Mouse (Mus musculus): ENCODE measurements around the gene Adgrg3. TPM values are rescaled to one million over a fixed set of nuclear protein-coding genes. Genes with fewer than 3 reads are reported as not detected.

The Adgrg3 gene
- polyA plus RNA-seq, 1 experiment from 2014 or later, result 6.0 TPM

GRCm38 (mm10) chr8:95084261-95084660 is 66.8 kb downstream of the Adgrg3 start:
- peaks cover 28% of the 10 kb centered on the region for H3K36me3 ChIP-seq
- no peak for ATAC-seq (ENCODE audit: low read depth)
- H3K27me3 ChIP-seq, result no peaks in the 10 kb centered on the region
- H3K9ac ChIP-seq, result no peak overlapping the region
- DNase-seq, result no peak
- no peak overlapping the region for H3K27ac ChIP-seq
- H3K4me3 ChIP-seq (replicated peaks), result no peak overlapping the region
- no peaks in the 10 kb centered on the region for H3K9me3 ChIP-seq (replicated peaks)
- peaks cover 46% of the 10 kb centered on the region for H3K4me1 ChIP-seq (replicated peaks)
- 81% methylated on average over 4 of the region's 4 CpGs for WGBS (ENCODE audit: insufficient replicate concordance)
- H3K4me2 ChIP-seq, result no peak overlapping the region

DNA sequence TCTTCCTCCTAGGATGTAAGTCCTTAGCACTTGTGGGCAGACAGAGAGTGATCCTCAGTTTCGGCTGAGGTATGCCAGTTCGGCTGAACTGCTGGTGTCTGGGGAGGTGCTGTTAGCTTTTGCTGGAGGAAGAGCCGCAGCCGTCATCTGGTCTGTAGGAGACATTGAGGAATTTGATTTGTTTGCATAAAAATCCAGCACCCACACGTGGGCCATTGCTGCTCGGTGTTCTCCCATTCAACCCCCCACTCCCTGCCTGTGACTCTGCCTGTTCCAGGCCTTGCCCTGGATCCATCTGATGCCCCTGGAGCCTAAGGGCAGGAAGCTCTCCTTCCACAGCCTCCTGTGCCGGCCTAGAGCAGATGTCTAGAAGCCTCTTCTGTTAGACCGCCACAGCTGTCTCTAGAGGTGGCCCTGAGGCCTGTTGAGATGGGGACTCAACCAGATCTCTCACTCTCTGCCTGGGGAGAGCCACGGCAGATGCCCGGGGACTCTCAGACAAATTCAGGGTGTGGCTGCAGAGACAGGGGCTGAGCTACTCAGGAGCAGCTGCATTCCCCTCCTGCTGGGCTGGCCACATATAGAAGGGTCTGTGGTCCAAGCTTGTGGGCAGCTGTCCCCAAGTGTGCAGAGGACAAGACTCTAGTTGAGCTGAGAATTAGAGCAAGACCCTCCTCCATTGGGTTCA is 67.4 kb downstream of the Adgrg3 start:
- Histone ChIP-seq H3K9me3 (replicated peaks) (no peaks in the 10 kb centered on the region), H3K4me1 (replicated peaks) (peaks cover 44% of the 10 kb centered on the region), H3K4me2 (peak overlapping the region; percentile 44), H3K27ac (peak overlapping the region; percentile 53), H3K4me3 (replicated peaks) (peak overlapping the region; percentile 9; the same call in 1 of the 2 replicates), H3K27me3 (no peaks in the 10 kb centered on the region), H3K9ac (peak overlapping the region; percentile 47), H3K36me3 (peaks cover 31% of the 10 kb centered on the region)
- ATAC-seq (ENCODE audit: low read depth), result no peak
- DNase-seq, result no peak
- WGBS (ENCODE audit: insufficient replicate concordance), result 70% methylated on average over 10 of the region's 10 CpGs

GRCm38 (mm10) chr8:95085432-95086141 is 68.1 kb downstream of the Adgrg3 start:
- peaks cover 46% of the 10 kb centered on the region for H3K4me1 ChIP-seq (replicated peaks)
- peaks cover 36% of the 10 kb centered on the region for H3K36me3 ChIP-seq
- DNase-seq (peak; percentile 53), ATAC-seq (ENCODE audit: low read depth) (peak; percentile 7; the same call in 1 of the 2 replicates)
- H3K9ac ChIP-seq, result peak overlapping the region; percentile 47
- H3K27me3 ChIP-seq, result no peaks in the 10 kb centered on the region
- H3K9me3 ChIP-seq (replicated peaks), result no peaks in the 10 kb centered on the region
- WGBS (ENCODE audit: insufficient replicate concordance), result 55% methylated on average over 7 of the region's 7 CpGs
- H3K27ac ChIP-seq, result peak overlapping the region; percentile 53
- peak overlapping the region; percentile 9; the same call in 1 of the 2 replicates for H3K4me3 ChIP-seq (replicated peaks)
- H3K4me2 ChIP-seq, result peak overlapping the region; percentile 44

- WGBS (ENCODE audit: insufficient replicate concordance), result 74% methylated on average over 4 of the region's 4 CpGs
- H3K9ac ChIP-seq, result no peak overlapping the region
- H3K4me2 ChIP-seq, result no peak overlapping the region
- peaks cover 9% of the 10 kb centered on the region for H3K4me1 ChIP-seq (replicated peaks)
- H3K9me3 ChIP-seq (replicated peaks), result no peaks in the 10 kb centered on the region
- no peaks in the 10 kb centered on the region for H3K27me3 ChIP-seq
- no peak overlapping the region for H3K4me3 ChIP-seq (replicated peaks)
- H3K36me3 ChIP-seq, result peaks cover 66% of the 10 kb centered on the region
- no peak overlapping the region for H3K27ac ChIP-seq
- DNase-seq (no peak), ATAC-seq (ENCODE audit: low read depth) (no peak)
Observed at GRCm38 (mm10) chr8:95093574-95093973, 76.1 kb downstream of the Adgrg3 start.

Other genes with a start within 250 kb of the Adgrg3 start
- 0.39 and 0.40 TPM in 2 replicates for gene Cx3cl1, start 245.7 kb upstream of the Adgrg3 start, polyA plus RNA-seq (2015; fragmentation: Nextera tagmentation; extraction: Ambion mirVana)
- gene Ccl17, start 207.2 kb upstream of the Adgrg3 start, polyA plus RNA-seq (2015; fragmentation: Nextera tagmentation; extraction: Ambion mirVana), result 0.36 and 0.48 TPM in 2 replicates
- gene Coq9, start 179.4 kb upstream of the Adgrg3 start, polyA plus RNA-seq (2015; fragmentation: Nextera tagmentation; extraction: Ambion mirVana), result 51.4 and 51.5 TPM in 2 replicates
- gene Ciapin1, start 179.3 kb upstream of the Adgrg3 start, polyA plus RNA-seq (2015; fragmentation: Nextera tagmentation; extraction: Ambion mirVana), result 66.7 and 68.0 TPM in 2 replicates
- gene Polr2c, start 160.2 kb upstream of the Adgrg3 start, polyA plus RNA-seq (2015; fragmentation: Nextera tagmentation; extraction: Ambion mirVana), result 94.5 and 95.3 TPM in 2 replicates
- gene Dok4, start 141.4 kb upstream of the Adgrg3 start, polyA plus RNA-seq (2015; fragmentation: Nextera tagmentation; extraction: Ambion mirVana), result 9.3 and 9.8 TPM in 2 replicates
- gene Ccdc102a, start 99.6 kb upstream of the Adgrg3 start, polyA plus RNA-seq (2015; fragmentation: Nextera tagmentation; extraction: Ambion mirVana), result 3.5 TPM in 2 replicates
- gene Adgrg5, start 94.0 kb upstream of the Adgrg3 start, polyA plus RNA-seq (2015; fragmentation: Nextera tagmentation; extraction: Ambion mirVana), result 0.43 and 0.52 TPM in 2 replicates
- gene Adgrg1, start 42.9 kb upstream of the Adgrg3 start, polyA plus RNA-seq (2015; fragmentation: Nextera tagmentation; extraction: Ambion mirVana), result 42.7 and 55.6 TPM in 2 replicates
- gene Drc7, start 37.4 kb downstream of the Adgrg3 start, polyA plus RNA-seq (2015; fragmentation: Nextera tagmentation; extraction: Ambion mirVana), result 0.19 and 0.21 TPM in 2 replicates
- gene Katnb1, start 63.5 kb downstream of the Adgrg3 start, polyA plus RNA-seq (2015; fragmentation: Nextera tagmentation; extraction: Ambion mirVana), result 14.8 and 15.4 TPM in 2 replicates
- gene Kifc3, start 185.1 kb downstream of the Adgrg3 start, polyA plus RNA-seq (2015; fragmentation: Nextera tagmentation; extraction: Ambion mirVana), result 3.2 and 4.1 TPM in 2 replicates

All from liver, embryonic 13.5 days (tissue).